Mouse (Mus musculus): ENCODE data around the gene Abi2. TPM values are rescaled to one million over a fixed set of nuclear protein-coding genes. Genes with fewer than 3 reads are reported as not detected.

Abi2 gene
- polyA plus RNA-seq, 1 experiment from 2014 or later = 34.5 TPM

DNA sequence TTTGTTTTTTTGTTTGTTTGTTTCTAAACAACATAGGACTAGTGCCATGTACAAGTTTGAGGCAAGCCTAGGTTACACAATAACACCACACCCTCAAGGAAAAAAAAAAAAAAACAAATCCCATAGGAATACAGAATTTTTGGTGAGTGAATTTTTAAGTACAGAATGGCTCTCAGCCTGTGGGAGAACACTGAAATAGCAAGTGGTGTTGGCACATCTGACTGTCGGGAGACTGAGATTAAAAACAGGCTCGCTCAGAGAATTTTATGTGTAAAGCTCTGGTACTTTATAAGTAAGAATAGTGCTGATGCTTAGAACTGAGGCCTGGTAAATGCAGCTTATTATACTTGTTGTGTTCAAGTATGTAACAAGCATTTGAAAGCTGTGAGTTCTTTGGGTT is 60.1 kb downstream of the Abi2 start:
- DNase-seq (ENCODE audit: low spot score) (no peak), ATAC-seq (ENCODE audit: insufficient number of reproducible peaks, low FRiP score, low TSS enrichment, low read depth) (no peak)
- Histone ChIP-seq H3K4me2 (ENCODE audit: low read depth, severe bottlenecking) (no peak overlapping the region), H3K9ac (ENCODE audit: low read length) (no peak overlapping the region), H3K27ac (replicated peaks; ENCODE audit: low read depth, low read length) (no peak overlapping the region), H3K4me1 (ENCODE audit: control insufficient read depth, insufficient read depth, low read length) (no peaks in the 10 kb centered on the region), H3K4me3 (ENCODE audit: low read depth, low read length) (no peak overlapping the region), H3K36me3 (ENCODE audit: control insufficient read depth, insufficient read depth, low read length) (no peaks in the 10 kb centered on the region; the same call in 1 of the 2 replicates), H3K27me3 (ENCODE audit: control insufficient read depth, insufficient read depth, low read length) (no peaks in the 10 kb centered on the region), H3K9me3 (ENCODE audit: control insufficient read depth, low read length) (no peaks in the 10 kb centered on the region)
- WGBS = 90% methylated on average over 2 of the region's 2 CpGs

DNA sequence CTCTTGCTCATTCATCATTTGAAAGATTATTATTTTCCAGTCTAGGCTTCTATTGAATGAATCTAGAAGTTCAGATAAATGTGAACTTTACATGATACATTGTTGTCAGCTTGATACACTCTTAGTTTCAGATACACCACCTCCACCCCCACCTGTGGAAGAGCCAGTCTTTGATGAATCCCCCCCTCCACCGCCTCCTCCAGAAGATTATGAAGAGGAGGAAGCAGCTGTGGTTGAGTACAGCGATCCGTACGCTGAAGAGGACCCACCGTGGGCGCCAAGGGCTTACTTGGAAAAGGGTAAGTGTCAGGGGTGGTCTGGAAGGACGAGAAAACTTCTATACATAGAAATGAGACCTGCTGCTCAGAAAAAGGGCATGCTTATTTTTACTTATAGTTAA is 61.1 kb downstream of the Abi2 start:
- Histone ChIP-seq H3K4me3 (ENCODE audit: low read depth, low read length) (no peak overlapping the region), H3K4me1 (ENCODE audit: control insufficient read depth, insufficient read depth, low read length) (no peaks in the 10 kb centered on the region), H3K9ac (ENCODE audit: low read length) (no peak overlapping the region), H3K9me3 (ENCODE audit: control insufficient read depth, low read length) (no peaks in the 10 kb centered on the region), H3K4me2 (ENCODE audit: low read depth, severe bottlenecking) (no peak overlapping the region), H3K27me3 (ENCODE audit: control insufficient read depth, insufficient read depth, low read length) (no peaks in the 10 kb centered on the region), H3K36me3 (ENCODE audit: control insufficient read depth, insufficient read depth, low read length) (no peaks in the 10 kb centered on the region; the same call in 1 of the 2 replicates), H3K27ac (replicated peaks; ENCODE audit: low read depth, low read length) (no peak overlapping the region)
- DNase-seq (ENCODE audit: low spot score) (no peak), ATAC-seq (ENCODE audit: insufficient number of reproducible peaks, low FRiP score, low TSS enrichment, low read depth) (no peak)
- 95% methylated on average over 7 of the region's 7 CpGs for WGBS

DNA sequence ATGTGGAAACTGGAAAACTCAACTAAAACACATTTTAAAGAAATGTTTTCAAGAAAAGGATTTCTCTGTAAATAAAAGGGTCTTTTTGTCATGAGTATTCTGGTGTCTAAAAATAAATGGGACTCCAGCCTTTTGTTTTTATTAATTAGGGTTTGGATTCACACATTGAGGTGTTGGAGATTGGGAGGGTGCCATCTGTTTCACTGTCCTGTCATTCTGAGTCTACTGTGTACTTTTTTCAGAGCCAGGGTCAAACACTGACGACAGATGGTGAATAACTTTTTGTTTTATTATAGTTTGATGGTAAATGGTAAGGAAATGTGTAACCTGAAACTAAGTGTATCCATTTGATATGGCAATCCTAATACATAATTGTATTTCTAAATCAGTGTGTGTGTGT is 72.1 kb downstream of the Abi2 start:
- Histone ChIP-seq H3K36me3 (ENCODE audit: control insufficient read depth, insufficient read depth, low read length) (no peaks in the 10 kb centered on the region; the same call in 1 of the 2 replicates), H3K9ac (ENCODE audit: low read length) (no peak overlapping the region), H3K27ac (replicated peaks; ENCODE audit: low read depth, low read length) (no peak overlapping the region), H3K4me1 (ENCODE audit: control insufficient read depth, insufficient read depth, low read length) (no peaks in the 10 kb centered on the region), H3K27me3 (ENCODE audit: control insufficient read depth, insufficient read depth, low read length) (no peaks in the 10 kb centered on the region), H3K4me3 (ENCODE audit: low read depth, low read length) (no peak overlapping the region), H3K4me2 (ENCODE audit: low read depth, severe bottlenecking) (no peak overlapping the region), H3K9me3 (ENCODE audit: control insufficient read depth, low read length) (no peaks in the 10 kb centered on the region)
- DNase-seq (ENCODE audit: low spot score) (no peak), ATAC-seq (ENCODE audit: insufficient number of reproducible peaks, low FRiP score, low TSS enrichment, low read depth) (no peak)
- 71% methylated on average over 1 of the region's 1 CpGs for WGBS

GRCm38 (mm10) chr1:60482881-60483280 is 73.5 kb downstream of the Abi2 start:
- Histone ChIP-seq H3K36me3 (ENCODE audit: control insufficient read depth, insufficient read depth, low read length) (no peaks in the 10 kb centered on the region; the same call in 1 of the 2 replicates), H3K4me3 (ENCODE audit: low read depth, low read length) (no peak overlapping the region), H3K4me2 (ENCODE audit: low read depth, severe bottlenecking) (no peak overlapping the region), H3K9me3 (ENCODE audit: control insufficient read depth, low read length) (no peaks in the 10 kb centered on the region), H3K9ac (ENCODE audit: low read length) (no peak overlapping the region), H3K4me1 (ENCODE audit: control insufficient read depth, insufficient read depth, low read length) (no peaks in the 10 kb centered on the region), H3K27me3 (ENCODE audit: control insufficient read depth, insufficient read depth, low read length) (no peaks in the 10 kb centered on the region), H3K27ac (replicated peaks; ENCODE audit: low read depth, low read length) (no peak overlapping the region)
- WGBS = 97% methylated on average over 1 of the region's 1 CpGs
- DNase-seq (ENCODE audit: low spot score) = no peak
- no peak for ATAC-seq (ENCODE audit: insufficient number of reproducible peaks, low FRiP score, low TSS enrichment, low read depth)

GRCm38 (mm10) chr1:60485649-60486048 is 76.2 kb downstream of the Abi2 start:
- H3K4me3 ChIP-seq (ENCODE audit: low read depth, low read length) = no peak overlapping the region
- H3K9me3 ChIP-seq (ENCODE audit: control insufficient read depth, low read length) = no peaks in the 10 kb centered on the region
- H3K27me3 ChIP-seq (ENCODE audit: control insufficient read depth, insufficient read depth, low read length) = no peaks in the 10 kb centered on the region
- no peak for DNase-seq (ENCODE audit: low spot score)
- no peak for ATAC-seq (ENCODE audit: insufficient number of reproducible peaks, low FRiP score, low TSS enrichment, low read depth)
- no peaks in the 10 kb centered on the region for H3K4me1 ChIP-seq (ENCODE audit: control insufficient read depth, insufficient read depth, low read length)
- WGBS = 85% methylated on average over 3 of the region's 3 CpGs
- H3K4me2 ChIP-seq (ENCODE audit: low read depth, severe bottlenecking) = no peak overlapping the region
- no peaks in the 10 kb centered on the region; the same call in 1 of the 2 replicates for H3K36me3 ChIP-seq (ENCODE audit: control insufficient read depth, insufficient read depth, low read length)
- no peak overlapping the region for H3K27ac ChIP-seq (replicated peaks; ENCODE audit: low read depth, low read length)
- H3K9ac ChIP-seq (ENCODE audit: low read length) = no peak overlapping the region

DNA sequence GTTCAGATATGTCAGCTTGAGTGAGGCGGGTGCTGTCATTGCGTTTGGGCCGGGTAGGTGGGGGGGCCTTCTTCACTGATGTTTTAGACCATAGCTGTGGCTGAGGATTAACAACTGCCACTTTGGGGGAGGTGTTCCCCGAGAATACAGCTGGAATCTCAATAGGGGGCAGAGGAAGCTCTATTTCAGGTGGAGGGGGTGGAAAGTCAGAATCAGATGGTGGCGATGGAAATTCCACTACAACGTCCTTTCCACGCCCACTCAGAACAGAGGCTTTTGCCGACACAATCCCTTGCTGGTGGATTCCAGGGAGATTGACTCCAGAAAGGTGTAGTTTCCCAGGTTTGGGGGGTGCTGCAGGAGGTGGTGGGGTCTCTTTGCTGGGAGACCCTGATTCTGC is 79.2 kb downstream of the Abi2 start:
- Histone ChIP-seq H3K4me3 (ENCODE audit: low read depth, low read length) (no peak overlapping the region), H3K9ac (ENCODE audit: low read length) (no peak overlapping the region), H3K27me3 (ENCODE audit: control insufficient read depth, insufficient read depth, low read length) (no peaks in the 10 kb centered on the region), H3K27ac (replicated peaks; ENCODE audit: low read depth, low read length) (no peak overlapping the region), H3K9me3 (ENCODE audit: control insufficient read depth, low read length) (no peaks in the 10 kb centered on the region), H3K36me3 (ENCODE audit: control insufficient read depth, insufficient read depth, low read length) (peaks cover 4% of the 10 kb centered on the region; the same call in 1 of the 2 replicates), H3K4me2 (ENCODE audit: low read depth, severe bottlenecking) (no peak overlapping the region), H3K4me1 (ENCODE audit: control insufficient read depth, insufficient read depth, low read length) (no peaks in the 10 kb centered on the region)
- ATAC-seq (ENCODE audit: insufficient number of reproducible peaks, low FRiP score, low TSS enrichment, low read depth) (no peak), DNase-seq (ENCODE audit: low spot score) (no peak)
- WGBS = 85% methylated on average over 8 of the region's 8 CpGs

- DNase-seq (ENCODE audit: low spot score) (no peak), ATAC-seq (ENCODE audit: insufficient number of reproducible peaks, low FRiP score, low TSS enrichment, low read depth) (no peak)
- H3K27ac ChIP-seq (replicated peaks; ENCODE audit: low read depth, low read length) = no peak overlapping the region
- no peaks in the 10 kb centered on the region for H3K4me1 ChIP-seq (ENCODE audit: control insufficient read depth, insufficient read depth, low read length)
- H3K27me3 ChIP-seq (ENCODE audit: control insufficient read depth, insufficient read depth, low read length) = no peaks in the 10 kb centered on the region
- H3K36me3 ChIP-seq (ENCODE audit: control insufficient read depth, insufficient read depth, low read length) = peaks cover 4% of the 10 kb centered on the region; the same call in 1 of the 2 replicates
- WGBS = 83% methylated on average over 2 of the region's 2 CpGs
- H3K4me3 ChIP-seq (ENCODE audit: low read depth, low read length) = no peak overlapping the region
- no peak overlapping the region for H3K4me2 ChIP-seq (ENCODE audit: low read depth, severe bottlenecking)
- no peak overlapping the region for H3K9ac ChIP-seq (ENCODE audit: low read length)
- H3K9me3 ChIP-seq (ENCODE audit: control insufficient read depth, low read length) = no peaks in the 10 kb centered on the region
Measured at GRCm38 (mm10) chr1:60489660-60490059, 80.2 kb downstream of the Abi2 start.

GRCm38 (mm10) chr1:60490510-60490909 is 81.1 kb downstream of the Abi2 start:
- DNase-seq (ENCODE audit: low spot score) (no peak), ATAC-seq (ENCODE audit: insufficient number of reproducible peaks, low FRiP score, low TSS enrichment, low read depth) (no peak)
- no peak overlapping the region for H3K27ac ChIP-seq (replicated peaks; ENCODE audit: low read depth, low read length)
- H3K4me3 ChIP-seq (ENCODE audit: low read depth, low read length) = no peak overlapping the region
- no peaks in the 10 kb centered on the region for H3K4me1 ChIP-seq (ENCODE audit: control insufficient read depth, insufficient read depth, low read length)
- H3K9ac ChIP-seq (ENCODE audit: low read length) = no peak overlapping the region
- no peak overlapping the region for H3K4me2 ChIP-seq (ENCODE audit: low read depth, severe bottlenecking)
- H3K9me3 ChIP-seq (ENCODE audit: control insufficient read depth, low read length) = no peaks in the 10 kb centered on the region
- H3K27me3 ChIP-seq (ENCODE audit: control insufficient read depth, insufficient read depth, low read length) = no peaks in the 10 kb centered on the region
- WGBS = 83% methylated on average over 4 of the region's 4 CpGs
- H3K36me3 ChIP-seq (ENCODE audit: control insufficient read depth, insufficient read depth, low read length) = peaks cover 4% of the 10 kb centered on the region; the same call in 1 of the 2 replicates

GRCm38 (mm10) chr1:60492404-60492803 is 83.0 kb downstream of the Abi2 start:
- Histone ChIP-seq H3K4me2 (ENCODE audit: low read depth, severe bottlenecking) (no peak overlapping the region), H3K36me3 (ENCODE audit: control insufficient read depth, insufficient read depth, low read length) (peaks cover 4% of the 10 kb centered on the region; the same call in 1 of the 2 replicates), H3K4me1 (ENCODE audit: control insufficient read depth, insufficient read depth, low read length) (no peaks in the 10 kb centered on the region), H3K27ac (replicated peaks; ENCODE audit: low read depth, low read length) (no peak overlapping the region), H3K9ac (ENCODE audit: low read length) (no peak overlapping the region), H3K9me3 (ENCODE audit: control insufficient read depth, low read length) (no peaks in the 10 kb centered on the region), H3K4me3 (ENCODE audit: low read depth, low read length) (no peak overlapping the region), H3K27me3 (ENCODE audit: control insufficient read depth, insufficient read depth, low read length) (no peaks in the 10 kb centered on the region)
- DNase-seq (ENCODE audit: low spot score) = no peak
- no peak for ATAC-seq (ENCODE audit: insufficient number of reproducible peaks, low FRiP score, low TSS enrichment, low read depth)
- 84% methylated on average over 5 of the region's 5 CpGs for WGBS

All from limb, embryonic 11.5 days (tissue).